Mouse (Mus musculus): ENCODE measurements at regions not wholly inside any gene's neighbourhood (a gene's known extent, or its start where the extent isn't known, plus 50 kb on each side); places are given as distances from the start of the nearest gene placed in this dataset.

- no peak for DNase-seq (ENCODE audit: low spot score)
These were observed 122.4 kb downstream of the Wnt5a start for GRCm38 (mm10) chr14:28626951-28627350.

- DNase-seq (ENCODE audit: low spot score), result no peak
These were observed 130.6 kb downstream of the Wnt5a start for GRCm38 (mm10) chr14:28635175-28635574.

- no peak for DNase-seq (ENCODE audit: low spot score)
These were observed 134.5 kb downstream of the Wnt5a start for GRCm38 (mm10) chr14:28639056-28639455.

DNA sequence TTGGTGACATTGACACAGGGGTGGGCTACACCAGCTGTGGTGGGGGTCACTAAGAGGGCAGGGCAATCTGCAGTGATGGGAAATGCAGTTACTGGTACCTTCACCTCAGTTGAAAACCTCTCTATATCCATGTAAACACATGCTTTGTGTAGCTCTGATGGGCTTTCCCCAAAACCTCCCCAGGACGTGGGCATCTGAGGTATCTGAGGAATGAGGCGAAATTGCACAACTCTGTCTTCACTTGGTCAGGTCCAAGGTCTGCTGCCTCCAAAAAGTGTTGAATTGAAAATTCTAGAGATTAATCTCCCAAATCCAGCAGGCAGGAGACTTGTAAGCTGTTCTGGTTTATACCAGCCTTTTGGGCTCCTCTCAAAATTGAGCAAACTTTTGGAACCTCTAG lies 141.3 kb downstream of the Wnt5a start:
- DNase-seq (ENCODE audit: low spot score), result no peak

DNA sequence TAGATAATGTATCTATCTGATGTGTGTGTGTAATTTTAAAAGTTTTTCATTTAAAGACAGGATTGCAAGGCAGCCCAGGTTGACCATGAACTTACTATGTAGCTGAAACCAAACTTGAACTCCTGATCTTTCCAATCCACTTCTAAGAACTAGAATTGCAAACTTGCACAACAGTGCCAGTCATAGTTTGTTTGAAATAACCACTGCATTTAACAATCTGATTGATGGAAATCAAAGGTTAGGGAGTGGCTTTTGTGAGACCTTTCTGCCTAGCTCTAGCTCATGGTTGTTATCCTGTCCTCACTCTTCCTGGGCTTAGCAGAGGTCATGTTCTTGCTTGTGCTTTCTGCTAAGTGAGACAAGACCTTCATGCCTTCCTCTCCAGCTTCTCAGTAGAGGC lies 144.9 kb downstream of the Wnt5a start:
- no peak for DNase-seq (ENCODE audit: low spot score)

GRCm38 (mm10) chr14:28653059-28653930 lies 148.7 kb downstream of the Wnt5a start:
- no peak for DNase-seq (ENCODE audit: low spot score)

DNA sequence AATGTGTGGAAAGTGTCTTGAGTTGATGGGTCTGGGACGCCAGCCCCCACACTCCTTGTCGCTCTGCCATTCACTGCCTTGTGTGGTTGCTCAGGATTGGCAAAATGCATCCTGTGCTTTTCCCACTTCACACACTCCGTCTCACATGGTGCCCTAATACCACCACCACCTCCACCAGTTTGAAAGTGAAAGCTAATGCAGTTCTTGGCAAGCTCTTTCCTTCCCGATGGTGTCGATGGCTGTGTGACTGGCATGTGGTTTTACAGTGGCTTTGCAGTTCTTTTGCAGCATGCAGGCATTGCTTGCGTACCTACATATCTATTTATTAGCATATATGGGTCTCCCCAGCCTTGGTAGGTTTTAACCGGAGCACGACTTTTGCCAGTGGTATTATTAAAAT lies 152.7 kb downstream of the Wnt5a start:
- no peak for DNase-seq (ENCODE audit: low spot score)

DNA sequence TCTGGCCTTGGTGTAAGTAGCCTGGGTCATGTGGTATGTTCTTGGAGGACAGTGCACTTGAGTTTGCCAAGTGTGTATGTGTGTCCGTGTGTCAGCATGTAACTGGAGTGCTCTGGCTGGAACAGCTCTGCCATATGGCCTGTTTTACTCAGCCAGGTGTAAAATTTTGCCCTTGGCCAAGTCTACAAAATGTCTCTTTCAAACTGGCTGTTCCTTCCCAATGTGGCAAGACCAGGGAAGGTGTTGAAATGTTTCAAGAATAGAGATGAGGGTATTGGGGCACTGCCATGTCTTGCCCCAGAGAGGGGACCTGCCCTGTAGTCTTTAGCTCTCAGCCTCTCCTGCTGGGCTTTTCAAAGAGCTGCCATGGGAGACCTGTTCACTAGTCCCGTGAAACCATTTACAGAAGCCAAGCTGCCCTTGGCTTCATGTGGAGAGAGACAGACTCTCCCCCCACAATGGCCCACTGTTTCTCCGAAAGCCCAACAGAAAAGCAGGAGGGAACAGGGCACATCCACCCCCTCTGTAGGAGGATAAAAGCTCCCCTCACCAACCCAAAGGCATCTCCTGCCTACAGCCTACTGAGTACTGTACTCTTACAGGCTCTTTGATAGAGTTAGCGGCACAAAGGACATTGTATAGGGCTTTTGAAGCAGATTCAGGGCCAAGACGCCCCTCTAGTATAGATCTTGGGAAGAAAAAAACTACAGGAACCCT lies 156.5 kb downstream of the Wnt5a start:
- no peak for DNase-seq (ENCODE audit: low spot score)

- DNase-seq (ENCODE audit: low spot score), result no peak
These were observed 158.8 kb downstream of the Wnt5a start for GRCm38 (mm10) chr14:28663316-28663715.

GRCm38 (mm10) chr14:28664121-28664520 lies 159.6 kb downstream of the Wnt5a start:
- no peak for DNase-seq (ENCODE audit: low spot score)

GRCm38 (mm10) chr14:28675476-28675875 lies 170.9 kb downstream of the Wnt5a start:
- DNase-seq (ENCODE audit: low spot score), result peak; percentile 64

GRCm38 (mm10) chr14:28699780-28700179 lies 195.2 kb downstream of the Wnt5a start:
- no peak for DNase-seq (ENCODE audit: low spot score)

- DNase-seq (ENCODE audit: low spot score), result no peak
These were observed 200.2 kb downstream of the Wnt5a start for GRCm38 (mm10) chr14:28704729-28705128.

DNA sequence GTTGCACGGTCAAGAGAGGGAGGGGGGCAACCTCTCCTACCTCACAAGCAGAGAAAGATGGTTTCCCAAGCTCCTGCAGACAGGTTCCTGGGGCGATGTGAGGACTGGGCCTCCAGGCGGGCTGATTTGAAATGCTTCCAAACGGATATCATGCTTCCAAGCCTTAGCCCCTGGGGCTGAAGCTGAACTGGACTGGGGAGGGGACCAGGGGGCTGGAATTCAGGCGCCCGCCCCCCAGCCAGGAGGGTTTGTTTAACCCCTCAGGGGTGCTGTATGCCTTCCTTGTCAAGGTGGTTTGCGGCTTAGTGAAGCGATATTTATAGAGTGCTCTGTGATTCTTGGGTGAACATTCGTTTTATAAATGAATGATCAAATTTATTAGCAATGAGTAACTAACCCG lies 210.0 kb downstream of the Wnt5a start:
- no peak for DNase-seq (ENCODE audit: low spot score)

GRCm38 (mm10) chr14:28720545-28720944 lies 216.0 kb downstream of the Wnt5a start:
- no peak for DNase-seq (ENCODE audit: low spot score)

- no peak for DNase-seq (ENCODE audit: low spot score)
These were observed 221.1 kb downstream of the Wnt5a start for GRCm38 (mm10) chr14:28725666-28726065.

DNA sequence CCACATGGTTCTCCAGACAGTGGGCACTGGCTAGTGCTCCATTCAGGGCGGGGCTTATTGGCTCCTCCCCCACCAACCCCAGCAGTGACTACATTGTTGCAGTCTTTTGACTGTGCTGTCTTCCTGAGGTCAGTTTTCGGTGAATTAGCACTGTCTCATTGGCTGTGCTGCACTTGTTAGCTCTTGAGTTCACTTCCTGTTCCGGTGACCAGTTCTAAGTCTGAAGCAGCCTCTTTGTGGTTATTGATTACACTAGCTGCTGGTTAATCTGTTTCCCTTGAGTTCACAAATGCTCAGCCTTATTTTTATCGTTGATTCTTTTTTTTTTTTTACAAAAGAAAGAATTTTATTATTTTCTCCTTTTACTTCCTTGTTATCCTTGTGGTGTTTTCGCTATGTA lies 228.9 kb downstream of the Wnt5a start:
- DNase-seq (ENCODE audit: low spot score), result no peak

- DNase-seq (ENCODE audit: low spot score), result no peak
These were observed 230.9 kb downstream of the Wnt5a start for GRCm38 (mm10) chr14:28735446-28735845.

GRCm38 (mm10) chr14:28740076-28740475 lies 235.5 kb downstream of the Wnt5a start:
- no peak for DNase-seq (ENCODE audit: low spot score)

DNA sequence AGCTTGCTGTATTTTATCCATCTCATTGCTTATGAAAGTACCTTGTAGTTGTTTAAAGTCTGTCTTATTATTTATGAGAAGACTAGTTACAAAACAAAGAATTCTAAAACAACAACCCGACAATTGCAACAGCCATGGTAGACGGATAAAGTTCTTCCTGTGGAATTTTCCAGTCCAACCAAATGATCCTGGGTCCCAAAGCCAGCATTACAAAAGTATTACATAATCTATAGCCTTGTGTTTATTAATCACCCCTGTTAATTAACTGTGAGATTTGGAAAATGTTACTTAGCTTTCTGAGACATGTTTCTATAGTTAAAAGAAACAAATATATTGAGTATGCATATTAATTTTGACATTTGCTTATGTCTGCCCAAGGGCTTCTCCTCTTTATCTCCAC lies 236.9 kb downstream of the Wnt5a start:
- DNase-seq (ENCODE audit: low spot score), result no peak

GRCm38 (mm10) chr14:28743673-28744072 lies 239.1 kb downstream of the Wnt5a start:
- no peak for DNase-seq (ENCODE audit: low spot score)

DNA sequence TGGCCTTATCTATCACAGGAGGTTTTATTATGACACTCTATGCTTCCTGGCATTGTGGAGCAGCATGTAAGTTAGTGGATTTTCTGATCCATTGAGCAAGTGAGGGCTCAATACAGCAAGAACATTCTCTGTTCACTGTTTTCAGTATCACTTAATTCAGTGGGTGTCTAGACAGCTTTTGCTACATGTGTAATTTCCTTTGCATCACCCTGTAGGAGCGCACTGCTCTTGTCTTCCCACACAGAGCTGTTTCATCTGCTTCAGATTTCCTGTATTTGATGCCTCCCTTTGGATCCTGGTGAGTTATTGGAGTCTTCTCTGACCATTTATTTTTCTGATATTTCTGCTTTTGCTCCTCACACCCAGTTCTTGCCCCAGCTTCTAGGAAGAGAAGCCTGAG lies 245.8 kb downstream of the Wnt5a start:
- no peak for DNase-seq (ENCODE audit: low spot score)

- DNase-seq (ENCODE audit: low spot score), result no peak
These were observed 252.8 kb upstream of the Lrtm1 start for GRCm38 (mm10) chr14:28765201-28765600.

Data from ovary, adult 18-20 months (tissue).